Mouse (Mus musculus): ENCODE measurements around the gene Cand2. TPM values are rescaled to one million over a fixed set of nuclear protein-coding genes. Genes with fewer than 3 reads are reported as not detected.
A peak's percentile ranks its signal among the peaks of the same experiment; 100 is the strongest.
"Not testable (repeated sequence)": the region's sequence is repeated elsewhere in the genome, so short reads cannot be mapped to it uniquely, and the experiment has no call there.

Cand2 gene
- polyA plus RNA-seq, 1 experiment from 2014 or later: 59.5 TPM

DNA sequence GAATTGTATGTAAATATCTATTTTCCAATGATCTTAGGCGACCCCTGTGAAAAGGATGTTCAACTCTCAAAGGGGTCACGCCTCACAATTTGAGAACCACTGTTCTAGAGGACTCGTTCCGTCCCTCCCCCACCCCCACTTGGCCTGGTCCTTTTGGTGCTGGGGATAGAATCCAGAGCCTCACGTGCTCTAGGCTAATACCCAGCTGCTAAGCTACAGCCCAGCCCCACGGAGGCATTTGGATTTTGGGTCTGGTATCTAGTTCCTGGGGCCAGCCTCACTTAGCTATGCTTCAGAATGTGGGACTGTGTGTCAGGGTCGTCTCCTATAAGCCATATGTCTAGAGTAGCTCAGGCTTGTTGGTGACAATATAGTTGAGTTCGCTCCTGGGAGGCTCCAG lies 37.3 kb downstream of the Cand2 start:
- Histone ChIP-seq H3K27me3 (ENCODE audit: poor library complexity, severe bottlenecking) (no peaks in the 10 kb centered on the region), H3K27ac (no peak overlapping the region), H3K36me3 (replicated peaks) (peaks cover 12% of the 10 kb centered on the region), H3K4me1 (peaks cover 20% of the 10 kb centered on the region), H3K4me3 (no peak overlapping the region), H3K9me3 (no peaks in the 10 kb centered on the region)
- WGBS: 79% methylated on average over 8 of the region's 8 CpGs
- DNase-seq (ENCODE audit: extremely low spot score, low spot score): no peak

- Histone ChIP-seq H3K27ac (no peak overlapping the region), H3K4me3 (no peak overlapping the region), H3K9me3 (no peaks in the 10 kb centered on the region), H3K27me3 (ENCODE audit: poor library complexity, severe bottlenecking) (no peaks in the 10 kb centered on the region), H3K4me1 (peaks cover 10% of the 10 kb centered on the region), H3K36me3 (replicated peaks) (no peaks in the 10 kb centered on the region)
- peak; percentile 57 for DNase-seq (ENCODE audit: extremely low spot score, low spot score)
- 29% methylated on average over 4 of the region's 4 CpGs for WGBS
Observed at GRCm38 (mm10) chr6:115814104-115814503, 39.8 kb downstream of the Cand2 start.

- no peak for DNase-seq (ENCODE audit: extremely low spot score, low spot score)
- H3K27me3 ChIP-seq (ENCODE audit: poor library complexity, severe bottlenecking): no peaks in the 10 kb centered on the region
Observed at GRCm38 (mm10) chr6:115815041-115815440, 40.7 kb downstream of the Cand2 start.

DNA sequence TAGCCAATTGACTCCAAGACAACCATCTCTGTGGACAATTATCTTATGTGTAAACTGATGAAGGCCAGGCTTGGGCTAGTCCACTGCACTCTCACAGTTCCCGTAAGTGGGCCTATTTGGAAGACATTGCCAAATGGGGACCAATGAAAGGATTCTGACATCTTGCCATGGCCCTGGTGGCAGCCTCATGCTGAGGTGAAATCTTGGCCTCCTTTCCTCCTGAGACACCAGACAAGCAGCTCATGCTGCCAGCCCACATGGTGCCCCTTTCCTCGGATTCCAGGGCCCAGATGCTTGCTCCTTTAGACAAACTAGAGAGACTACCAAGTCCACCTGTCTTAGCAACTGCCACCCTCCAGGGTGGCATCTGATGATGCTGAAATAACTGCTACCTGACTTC lies 43.8 kb downstream of the Cand2 start:
- no peaks in the 10 kb centered on the region for H3K36me3 ChIP-seq (replicated peaks)
- no peak overlapping the region for H3K4me3 ChIP-seq
- no peaks in the 10 kb centered on the region for H3K27me3 ChIP-seq (ENCODE audit: poor library complexity, severe bottlenecking)
- 84% methylated on average over 2 of the region's 2 CpGs for WGBS
- H3K9me3 ChIP-seq: no peaks in the 10 kb centered on the region
- H3K4me1 ChIP-seq: peaks cover 11% of the 10 kb centered on the region
- DNase-seq (ENCODE audit: extremely low spot score, low spot score): no peak
- no peak overlapping the region for H3K27ac ChIP-seq

More at GRCm38 (mm10) chr6:115815041-115815440, 40.7 kb downstream of the Cand2 start:
- Histone ChIP-seq H3K36me3 (replicated peaks) (no peaks in the 10 kb centered on the region), H3K27ac (no peak overlapping the region), H3K4me3 (no peak overlapping the region), H3K4me1 (peaks cover 10% of the 10 kb centered on the region), H3K9me3 (no peaks in the 10 kb centered on the region)
- 81% methylated on average over 4 of the region's 4 CpGs for WGBS

DNA sequence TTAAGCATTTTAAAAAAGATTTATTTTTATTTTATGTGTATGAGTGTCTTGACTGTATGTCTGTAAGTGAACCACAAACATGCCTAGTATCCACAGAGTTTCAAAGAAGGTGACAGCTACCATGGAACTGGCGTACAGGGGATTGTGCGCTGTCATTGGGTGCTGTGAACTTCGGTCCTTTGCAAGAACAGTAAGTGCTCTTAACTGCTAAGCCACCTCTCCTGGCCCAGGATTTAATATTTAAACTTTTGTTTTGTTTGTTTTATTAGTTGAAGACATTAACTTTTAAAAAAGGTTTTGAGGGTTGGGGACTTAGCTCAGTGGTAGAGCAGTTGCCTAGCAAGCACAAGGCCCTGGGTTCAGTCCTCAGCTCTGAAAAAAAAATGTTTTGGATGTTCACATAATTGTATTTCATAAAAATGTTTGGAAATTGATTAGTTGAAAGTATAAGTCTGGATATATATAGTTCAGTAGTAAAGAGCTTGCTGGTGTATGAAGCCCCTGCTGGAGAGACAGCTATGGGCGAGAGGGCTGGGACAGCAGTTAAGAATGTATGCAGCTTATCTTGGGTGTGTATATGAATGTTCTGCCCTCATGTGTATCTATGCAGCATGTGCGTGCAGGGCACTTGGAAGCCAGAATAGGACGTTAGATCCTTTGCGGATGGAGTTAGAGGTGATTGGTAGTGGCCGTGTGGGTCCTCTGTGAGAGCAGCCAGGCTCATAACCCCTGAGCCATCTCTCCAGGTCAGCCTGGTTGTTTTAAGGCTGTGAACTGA lies 47.1 kb downstream of the Cand2 start:
- H3K27me3 ChIP-seq (ENCODE audit: poor library complexity, severe bottlenecking): no peaks in the 10 kb centered on the region
- H3K36me3 ChIP-seq (replicated peaks): no peaks in the 10 kb centered on the region
- no peaks in the 10 kb centered on the region for H3K9me3 ChIP-seq
- peaks cover 10% of the 10 kb centered on the region for H3K4me1 ChIP-seq
- DNase-seq (ENCODE audit: extremely low spot score, low spot score): no peak
- 89% methylated on average over 8 of the region's 8 CpGs for WGBS
- no peak overlapping the region for H3K27ac ChIP-seq
- no peak overlapping the region for H3K4me3 ChIP-seq

GRCm38 (mm10) chr6:115823850-115824464 lies 49.6 kb downstream of the Cand2 start:
- peak overlapping the region; percentile 63 for H3K27ac ChIP-seq
- WGBS: 1% methylated on average over 5 of the region's 11 CpGs
- H3K36me3 ChIP-seq (replicated peaks); H3K9me3 ChIP-seq; H3K27me3 ChIP-seq (ENCODE audit: poor library complexity, severe bottlenecking); H3K4me1 ChIP-seq: not testable (repeated sequence)
- H3K4me3 ChIP-seq: peak overlapping the region; percentile 34
- DNase-seq (ENCODE audit: extremely low spot score, low spot score): peak; percentile 77

DNA sequence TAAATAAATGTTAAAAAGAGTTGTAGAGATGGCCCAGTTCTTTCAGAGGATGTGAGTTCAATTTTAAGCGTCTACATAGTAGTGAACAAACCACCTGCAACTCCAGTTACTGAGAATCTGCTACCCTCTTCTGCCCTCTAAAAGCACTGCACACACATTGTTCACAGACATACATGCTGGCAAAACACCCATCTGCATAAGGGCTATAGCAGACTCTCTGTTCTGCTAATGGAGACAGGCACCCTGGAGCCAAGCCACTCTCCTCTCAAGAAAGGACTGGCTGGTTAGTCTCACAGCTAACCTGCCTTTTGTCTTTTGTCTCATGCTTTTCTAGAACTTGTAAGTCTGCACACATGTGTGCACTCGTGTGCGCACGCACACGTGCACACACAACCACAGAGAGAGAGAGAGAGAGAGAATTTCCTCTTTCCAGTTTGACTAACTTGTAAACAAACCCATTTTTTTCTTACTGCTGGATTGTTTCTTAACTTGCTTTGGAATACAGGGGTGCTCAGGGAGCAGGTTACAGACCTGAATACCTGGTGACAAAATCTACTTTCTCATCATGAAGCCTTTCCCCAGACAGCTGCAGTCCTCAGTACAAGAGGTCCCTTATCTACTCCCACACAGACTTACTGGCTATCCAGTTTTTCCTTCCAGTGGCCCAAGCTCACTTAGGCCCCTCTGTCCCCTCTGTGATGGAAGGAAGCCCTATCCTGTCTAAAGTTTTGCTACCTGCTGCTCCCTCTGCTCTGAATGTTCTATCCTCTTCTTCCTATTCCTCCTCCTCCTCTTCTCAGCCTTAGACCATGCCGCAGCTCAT lies 56.7 kb downstream of the Cand2 start:
- WGBS: 88% methylated on average over 6 of the region's 6 CpGs
- peaks cover 19% of the 10 kb centered on the region for H3K36me3 ChIP-seq (replicated peaks)

GRCm38 (mm10) chr6:115832152-115832850 lies 58.0 kb downstream of the Cand2 start:
- H3K27ac ChIP-seq: no peak overlapping the region
- no peaks in the 10 kb centered on the region for H3K27me3 ChIP-seq (ENCODE audit: poor library complexity, severe bottlenecking)
- no peaks in the 10 kb centered on the region for H3K9me3 ChIP-seq
- 87% methylated on average over 2 of the region's 2 CpGs for WGBS
- H3K4me3 ChIP-seq: no peak overlapping the region
- H3K4me1 ChIP-seq: peaks cover 1% of the 10 kb centered on the region; the same call in 1 of the 2 replicates
- peaks cover 19% of the 10 kb centered on the region for H3K36me3 ChIP-seq (replicated peaks)
- DNase-seq (ENCODE audit: extremely low spot score, low spot score): no peak

More for the DNA sequence above, 56.7 kb downstream of the Cand2 start:
- Histone ChIP-seq H3K4me3 (no peak overlapping the region), H3K4me1 (no peaks in the 10 kb centered on the region), H3K27me3 (ENCODE audit: poor library complexity, severe bottlenecking) (no peaks in the 10 kb centered on the region), H3K27ac (no peak overlapping the region), H3K9me3 (no peaks in the 10 kb centered on the region)
- DNase-seq (ENCODE audit: extremely low spot score, low spot score): no peak

DNA sequence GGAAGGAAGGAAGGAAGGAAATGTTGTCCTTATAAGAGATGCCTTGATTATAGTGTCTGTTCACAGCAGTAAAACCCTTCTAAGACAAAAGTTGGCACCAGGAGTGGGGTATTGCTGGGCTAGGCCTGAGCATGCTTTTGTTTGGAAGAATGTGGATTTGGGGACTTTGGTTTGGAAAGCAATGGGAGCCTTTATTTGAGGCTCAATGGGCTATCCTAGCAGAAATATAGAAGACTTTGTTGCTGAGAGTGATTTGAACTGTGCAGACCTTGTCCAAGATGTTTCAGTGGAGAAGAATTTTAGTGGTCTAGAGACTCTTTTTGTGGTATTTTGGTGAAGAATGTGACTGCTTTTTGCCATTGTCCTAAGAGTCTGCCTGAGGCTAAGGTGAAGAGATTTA lies 59.5 kb downstream of the Cand2 start:
- H3K9me3 ChIP-seq: no peaks in the 10 kb centered on the region
- H3K27me3 ChIP-seq (ENCODE audit: poor library complexity, severe bottlenecking): no peaks in the 10 kb centered on the region
- peaks cover 19% of the 10 kb centered on the region for H3K36me3 ChIP-seq (replicated peaks)
- DNase-seq (ENCODE audit: extremely low spot score, low spot score): no peak
- H3K27ac ChIP-seq: no peak overlapping the region
- no peak overlapping the region for H3K4me3 ChIP-seq
- peaks cover 17% of the 10 kb centered on the region for H3K4me1 ChIP-seq

- H3K36me3 ChIP-seq (replicated peaks): peaks cover 26% of the 10 kb centered on the region
- H3K27ac ChIP-seq: peak within 1 kb of the TSS; percentile 85
- peak; percentile 80 for DNase-seq (ENCODE audit: extremely low spot score, low spot score)
- peaks cover 18% of the 10 kb centered on the region for H3K4me1 ChIP-seq
- no peaks in the 10 kb centered on the region for H3K9me3 ChIP-seq
- peak within 1 kb of the TSS; percentile 52 for H3K4me3 ChIP-seq
- 2% methylated on average over 19 of the region's 19 CpGs for WGBS
- no peaks in the 10 kb centered on the region for H3K27me3 ChIP-seq (ENCODE audit: poor library complexity, severe bottlenecking)
Observed at GRCm38 (mm10) chr6:115838161-115838597, 63.8 kb downstream of the Cand2 start, which contains the start of gene Efcab12. Gene Efcab12, minus strand, starts transcription at chr6:115838412.

GRCm38 (mm10) chr6:115838745-115839144 lies 64.4 kb downstream of the Cand2 start:
- no peaks in the 10 kb centered on the region for H3K27me3 ChIP-seq (ENCODE audit: poor library complexity, severe bottlenecking)
- WGBS: 62% methylated on average over 5 of the region's 5 CpGs
- DNase-seq (ENCODE audit: extremely low spot score, low spot score): no peak
- H3K4me3 ChIP-seq: peak overlapping the region; percentile 52
- H3K27ac ChIP-seq: peak overlapping the region; percentile 85
- peaks cover 18% of the 10 kb centered on the region for H3K4me1 ChIP-seq
- peaks cover 31% of the 10 kb centered on the region for H3K36me3 ChIP-seq (replicated peaks)
- no peaks in the 10 kb centered on the region for H3K9me3 ChIP-seq

DNA sequence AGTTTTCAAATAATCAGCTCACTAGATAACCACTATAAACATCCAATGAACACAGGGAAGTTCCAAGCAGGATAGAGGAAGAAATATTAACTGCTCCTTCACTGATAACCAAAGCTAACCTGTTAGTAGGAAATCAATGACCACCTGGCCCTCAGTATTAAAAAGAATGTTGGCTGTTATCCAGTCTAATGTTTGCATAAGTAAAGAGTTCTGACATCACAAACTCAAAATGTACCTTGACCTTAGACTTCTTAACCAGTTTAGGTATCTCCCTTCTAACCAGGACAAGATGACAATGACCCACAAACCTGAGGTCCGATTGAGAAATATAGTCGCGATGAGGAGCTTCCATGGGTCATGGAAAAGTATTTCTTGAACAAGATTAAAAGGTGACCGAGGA lies 70.7 kb downstream of the Cand2 start:
- DNase-seq (ENCODE audit: extremely low spot score, low spot score): no peak
- no peaks in the 10 kb centered on the region for H3K4me1 ChIP-seq
- no peaks in the 10 kb centered on the region for H3K9me3 ChIP-seq
- WGBS: 97% methylated on average over 4 of the region's 4 CpGs
- H3K4me3 ChIP-seq: no peak overlapping the region
- H3K36me3 ChIP-seq (replicated peaks): peaks cover 84% of the 10 kb centered on the region
- no peak overlapping the region for H3K27ac ChIP-seq
- no peaks in the 10 kb centered on the region for H3K27me3 ChIP-seq (ENCODE audit: poor library complexity, severe bottlenecking)
